Mouse (Mus musculus): ENCODE data around the gene Prkar2b. TPM values are rescaled to one million over a fixed set of nuclear protein-coding genes. Genes with fewer than 3 reads are reported as not detected.

The Prkar2b gene
- total RNA-seq, 2 experiments from 2014 or later: 3.8 to 13.1 TPM

GRCm38 (mm10) chr12:31938391-31938997, 122.6 kb downstream of the Prkar2b start:
- intact Hi-C loops (cut with DNase I): no loop called here
- no peak for DNase-seq

- DNase-seq: no peak
- intact Hi-C loops (cut with DNase I): no loop called here
These were observed 123.5 kb downstream of the Prkar2b start for GRCm38 (mm10) chr12:31937613-31938012.

GRCm38 (mm10) chr12:31936657-31937300, 124.3 kb downstream of the Prkar2b start:
- DNase-seq: no peak
- intact Hi-C loops (cut with DNase I): no loop called here

GRCm38 (mm10) chr12:31931818-31932217, 129.3 kb downstream of the Prkar2b start:
- DNase-seq: no peak
- intact Hi-C loops (cut with DNase I): no loop called here

- no peak for DNase-seq
- intact Hi-C loops (cut with DNase I): loop anchor here (5.0 to 10.0 kb wide), 3 partner anchors 206 to 554 kb away; no protein-coding TSS in a partner anchor
These were observed 132.6 kb downstream of the Prkar2b start for GRCm38 (mm10) chr12:31928498-31928897.

GRCm38 (mm10) chr12:31926661-31927061, 134.4 kb downstream of the Prkar2b start:
- intact Hi-C loops (cut with DNase I): loop anchor here (5.0 to 10.0 kb wide), 3 partner anchors 204 to 552 kb away; no protein-coding TSS in a partner anchor
- peak; percentile 77 to 85 for DNase-seq

GRCm38 (mm10) chr12:31925343-31925742, 135.8 kb downstream of the Prkar2b start:
- intact Hi-C loops (cut with DNase I): loop anchor here (5.0 to 10.0 kb wide), 3 partner anchors 203 to 551 kb away; no protein-coding TSS in a partner anchor
- no peak for DNase-seq

GRCm38 (mm10) chr12:31924135-31924534, 137.0 kb downstream of the Prkar2b start:
- intact Hi-C loops (cut with DNase I): loop anchor here (10.0 kb wide), 1 partner anchor 549 kb away; no protein-coding TSS in a partner anchor

GRCm38 (mm10) chr12:31920464-31921405, 140.4 kb downstream of the Prkar2b start:
- no peak for DNase-seq
- intact Hi-C loops (cut with DNase I): loop anchor here (10.0 kb wide), 1 partner anchor 546 kb away; no protein-coding TSS in a partner anchor

More at GRCm38 (mm10) chr12:31924135-31924534, 137.0 kb downstream of the Prkar2b start:
- DNase-seq: no peak

- intact Hi-C loops (cut with DNase I): loop anchor here (5.0 kb wide), 1 partner anchor 70 kb away; no protein-coding TSS in a partner anchor
These were observed 143.9 kb downstream of the Prkar2b start for GRCm38 (mm10) chr12:31917245-31917644.

GRCm38 (mm10) chr12:31916691-31917090, 144.4 kb downstream of the Prkar2b start:
- no peak for DNase-seq
- intact Hi-C loops (cut with DNase I): loop anchor here (5.0 kb wide), 1 partner anchor 69 kb away; no protein-coding TSS in a partner anchor

More at GRCm38 (mm10) chr12:31917245-31917644, 143.9 kb downstream of the Prkar2b start:
- peak; percentile 70 to 77 for DNase-seq

GRCm38 (mm10) chr12:31913614-31914013, 147.5 kb downstream of the Prkar2b start:
- peak; percentile 28 to 58 for DNase-seq
- intact Hi-C loops (cut with DNase I): no loop called here

GRCm38 (mm10) chr12:31912966-31913551, 148.0 kb downstream of the Prkar2b start:
- DNase-seq: no peak
- intact Hi-C loops (cut with DNase I): no loop called here

Other genes starting within 250 kb of the Prkar2b start
- 10 to 100 TPM; 83.7 to 87.2 TPM for gene Hbp1, start 110.8 kb downstream of the Prkar2b start, total RNA-seq (2021)
- 1 to 10 TPM; 1.9 to 2.8 TPM for gene Pik3cg, start 147.4 kb upstream of the Prkar2b start, total RNA-seq (2021)

Measured in heart, postnatal 14 days (tissue).